Mouse (Mus musculus) brain, embryonic 18.5 days (tissue): ENCODE data around the gene Twf2.

Source experiments
- DNase-seq: peaks from one replicate; pipeline ENCODE4 v3.0.0-alpha.2; 2012; ENCODE audit warnings: low read depth, low spot score

Gene Twf2

DNA sequence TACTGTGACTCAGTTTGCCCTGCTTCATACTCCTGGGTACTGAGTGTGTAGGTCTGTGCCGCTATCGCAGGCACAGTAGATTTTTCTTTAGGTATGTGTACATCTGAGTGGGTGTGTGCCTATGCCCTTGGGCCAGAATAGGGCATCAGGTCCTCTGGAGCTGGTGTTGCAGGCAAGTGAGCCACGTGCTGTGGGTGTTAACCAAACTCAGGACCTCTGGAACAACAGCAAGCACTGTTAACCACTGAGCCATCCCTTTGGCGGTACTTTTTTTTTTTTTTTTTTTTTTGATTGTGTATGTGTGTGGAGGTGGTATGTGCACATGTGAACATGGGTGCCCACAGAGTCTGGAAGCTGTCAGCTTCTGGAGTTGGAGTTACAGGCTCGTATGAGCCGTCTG, 25.1 kb upstream of the Twf2 start:
- DNase-seq = no peak

DNA sequence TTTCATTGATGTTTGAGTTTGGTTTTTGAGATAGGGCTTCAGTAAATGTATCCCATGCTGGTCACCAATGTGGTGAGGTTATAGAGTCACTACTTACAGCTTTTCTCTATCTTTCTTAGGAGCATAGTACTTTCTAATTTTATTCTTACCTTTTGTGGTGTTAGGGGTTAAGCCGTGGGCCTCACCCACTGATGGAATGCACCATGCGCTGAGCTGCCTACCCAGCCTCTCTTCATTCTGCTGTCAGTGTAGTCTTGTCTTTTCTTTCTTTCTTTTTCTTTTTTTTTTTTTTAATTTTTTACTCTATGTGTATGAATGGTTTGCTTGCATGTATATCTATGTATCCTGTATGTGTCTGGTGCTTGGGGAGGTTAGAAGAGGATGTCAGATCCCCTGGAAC, 23.5 kb upstream of the Twf2 start:
- DNase-seq = no peak

DNA sequence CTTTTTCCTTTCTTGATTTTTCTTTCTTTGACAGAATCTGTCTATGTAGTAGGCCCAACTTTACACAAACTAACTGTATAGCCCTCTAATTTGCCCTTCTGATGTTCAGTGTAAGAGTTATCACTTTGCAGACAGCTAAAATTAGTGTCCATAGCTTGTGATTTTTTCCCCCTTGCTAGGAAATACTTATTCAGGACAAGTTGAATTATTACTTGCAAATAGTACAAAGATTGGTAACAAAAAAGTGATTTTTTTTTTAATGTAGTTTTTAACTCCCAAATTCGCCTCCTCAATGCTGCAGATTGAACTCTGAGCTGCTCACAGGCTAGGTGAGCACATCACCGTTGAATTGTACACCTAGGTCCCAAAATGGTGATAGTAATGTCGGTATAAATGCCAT, 22.9 kb upstream of the Twf2 start:
- no peak for DNase-seq

DNA sequence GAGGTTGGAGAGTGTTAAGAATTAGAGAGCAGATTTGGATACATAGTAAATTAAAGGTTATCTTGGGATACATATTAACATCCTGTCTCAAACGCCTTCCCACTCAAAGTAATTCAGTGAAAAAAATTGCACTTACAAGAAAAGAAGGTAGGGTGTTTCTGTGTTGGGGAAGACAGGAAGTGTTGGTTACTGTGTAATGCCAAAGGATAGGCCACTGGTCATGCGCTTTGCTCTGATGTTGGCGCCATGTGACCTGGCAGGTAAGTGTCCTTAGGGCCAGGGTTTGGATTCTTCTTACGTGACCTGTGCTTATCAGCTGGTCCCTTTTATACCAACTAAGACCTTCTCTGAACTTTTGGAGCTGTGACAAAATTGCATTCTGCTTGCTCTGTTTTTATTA, 20.8 kb upstream of the Twf2 start:
- no peak for DNase-seq

DNA sequence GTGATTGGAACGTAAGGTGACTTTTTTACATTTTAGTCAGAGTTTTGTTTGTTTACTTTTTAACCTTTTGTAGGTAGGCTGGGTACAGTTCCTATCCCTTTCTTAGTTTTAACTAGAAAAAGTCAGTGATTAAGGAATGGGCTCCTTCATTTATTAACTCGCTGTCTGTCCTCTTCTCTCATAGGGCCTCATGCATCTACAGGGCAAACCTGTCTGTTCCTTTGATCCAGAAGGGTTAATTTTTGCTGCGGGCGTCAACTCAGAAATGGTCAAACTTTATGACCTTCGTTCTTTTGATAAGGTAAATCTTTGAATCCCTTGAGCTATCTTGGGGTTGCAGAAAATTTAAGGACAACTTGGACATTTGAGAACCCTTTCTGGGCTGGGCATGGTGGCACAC, 18.9 kb upstream of the Twf2 start:
- DNase-seq = no peak

DNA sequence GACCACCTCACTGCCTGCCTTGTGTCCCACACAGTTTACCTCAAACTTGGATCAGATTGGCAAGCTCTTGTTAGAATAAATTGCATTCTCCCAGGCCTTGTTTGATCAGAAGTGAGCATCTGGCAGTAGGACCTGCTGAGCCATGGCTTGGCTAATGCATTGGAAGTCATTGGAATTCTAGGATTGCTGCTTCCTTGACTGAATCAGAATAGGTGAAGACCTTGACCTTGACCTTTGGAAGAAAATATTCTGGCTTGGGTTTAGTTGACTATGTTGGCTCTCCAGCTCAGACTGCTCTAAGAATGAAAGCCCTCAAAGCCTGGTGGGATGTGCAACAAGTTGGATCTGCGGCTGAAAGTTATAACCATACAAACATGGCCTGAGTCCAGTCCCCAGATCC, 11.6 kb upstream of the Twf2 start:
- DNase-seq = no peak

DNA sequence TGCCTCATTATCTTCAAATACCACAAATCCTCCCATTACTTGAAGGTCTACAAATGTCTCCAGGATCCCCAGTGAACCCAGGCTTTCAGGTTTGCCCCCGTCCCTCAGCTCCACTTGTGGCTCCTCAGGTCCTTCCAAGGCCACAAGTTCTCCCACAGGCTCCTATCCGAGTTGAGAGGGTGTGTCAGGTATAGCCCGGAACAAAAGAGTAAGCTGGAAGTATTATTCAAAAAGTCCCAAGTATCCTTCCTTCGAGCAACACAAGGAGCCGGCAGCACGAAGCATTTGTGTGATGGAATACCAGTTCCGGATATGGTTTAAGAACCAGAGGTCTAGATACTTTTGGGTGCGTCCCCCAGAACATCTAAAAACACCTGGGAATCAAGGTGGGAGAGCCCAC, 10.9 kb upstream of the Twf2 start:
- DNase-seq = no peak

DNA sequence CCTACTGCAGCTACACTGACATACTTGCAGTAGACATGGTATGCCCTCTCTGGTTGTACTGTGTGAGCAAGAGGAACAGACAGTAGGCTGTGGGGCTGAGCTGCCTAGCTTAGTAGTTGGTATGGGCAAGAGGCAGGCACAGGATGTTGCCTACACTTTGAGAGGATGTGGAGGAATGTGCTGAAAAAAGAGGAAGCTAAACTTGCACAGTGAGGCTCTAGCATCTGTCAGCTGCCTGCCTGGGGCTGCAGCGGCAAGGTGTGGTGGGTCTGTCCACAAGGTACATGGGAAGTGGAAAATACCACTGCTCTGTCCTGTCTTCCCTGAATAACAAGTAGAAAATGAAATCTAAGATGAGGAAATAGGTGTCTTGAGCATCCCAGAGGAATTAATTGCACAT, 9.9 kb upstream of the Twf2 start:
- DNase-seq = no peak

DNA sequence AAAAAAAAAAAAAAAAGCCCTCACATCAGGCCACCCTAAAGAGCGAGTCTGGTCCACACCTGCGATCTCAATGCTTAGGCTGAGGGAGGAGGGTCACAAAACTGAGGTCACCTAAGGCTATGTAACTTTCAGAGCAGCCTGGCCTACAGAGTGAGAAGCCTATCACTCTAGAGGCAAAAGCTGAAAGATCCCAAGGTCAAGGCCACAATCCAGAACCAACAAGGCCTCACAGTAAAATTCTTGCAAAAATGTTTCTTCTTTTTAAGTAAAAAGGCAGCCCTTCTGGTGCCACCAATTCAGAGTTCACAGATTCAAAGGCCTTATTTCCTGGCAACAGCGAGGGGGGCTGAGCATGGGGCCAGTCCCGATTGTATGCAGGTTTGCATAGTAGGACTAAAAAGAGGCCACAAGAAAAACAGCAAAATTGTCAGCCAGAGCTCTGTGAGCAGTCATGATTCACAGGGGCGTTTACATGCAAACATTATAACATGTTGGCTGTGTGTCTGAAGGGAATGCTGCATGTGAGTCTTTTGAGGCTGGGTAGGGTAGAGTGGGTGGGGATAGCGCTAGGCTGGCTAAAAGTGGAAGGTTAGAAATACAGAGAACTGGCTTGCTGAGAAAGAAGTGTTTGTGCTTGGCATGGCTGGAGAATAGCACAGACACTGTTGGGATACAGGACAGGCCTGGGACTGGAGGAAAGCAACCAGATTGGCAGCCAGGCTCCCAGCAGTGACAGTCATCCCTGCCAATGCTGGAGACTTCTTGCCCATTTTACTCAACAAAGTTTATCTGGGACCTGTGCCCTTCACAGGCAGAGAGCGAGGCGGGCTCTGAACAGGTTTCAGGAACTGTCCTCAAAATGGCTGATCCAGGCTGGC, 8.7 kb upstream of the Twf2 start:
- no peak for DNase-seq

DNA sequence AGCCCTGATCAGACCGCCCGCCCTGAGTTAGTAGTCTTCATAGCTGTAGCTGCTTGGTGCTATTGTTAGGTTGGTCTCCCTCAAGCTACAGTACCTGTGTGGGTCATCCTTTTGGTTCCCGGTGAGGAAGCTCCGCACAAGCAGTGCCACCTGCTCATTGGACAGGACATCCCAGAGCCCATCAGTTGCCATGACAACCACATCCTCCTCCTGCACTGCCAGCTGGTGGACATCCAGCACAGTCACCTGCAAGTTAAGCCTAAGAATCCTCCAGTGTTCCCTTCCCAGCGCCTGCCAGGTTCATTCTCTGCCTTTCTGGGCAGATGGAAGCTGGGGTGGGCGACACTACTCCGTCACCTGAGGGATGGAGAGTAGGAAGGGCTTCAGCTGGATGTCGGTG, 7.2 kb upstream of the Twf2 start:
- no peak for DNase-seq

DNA sequence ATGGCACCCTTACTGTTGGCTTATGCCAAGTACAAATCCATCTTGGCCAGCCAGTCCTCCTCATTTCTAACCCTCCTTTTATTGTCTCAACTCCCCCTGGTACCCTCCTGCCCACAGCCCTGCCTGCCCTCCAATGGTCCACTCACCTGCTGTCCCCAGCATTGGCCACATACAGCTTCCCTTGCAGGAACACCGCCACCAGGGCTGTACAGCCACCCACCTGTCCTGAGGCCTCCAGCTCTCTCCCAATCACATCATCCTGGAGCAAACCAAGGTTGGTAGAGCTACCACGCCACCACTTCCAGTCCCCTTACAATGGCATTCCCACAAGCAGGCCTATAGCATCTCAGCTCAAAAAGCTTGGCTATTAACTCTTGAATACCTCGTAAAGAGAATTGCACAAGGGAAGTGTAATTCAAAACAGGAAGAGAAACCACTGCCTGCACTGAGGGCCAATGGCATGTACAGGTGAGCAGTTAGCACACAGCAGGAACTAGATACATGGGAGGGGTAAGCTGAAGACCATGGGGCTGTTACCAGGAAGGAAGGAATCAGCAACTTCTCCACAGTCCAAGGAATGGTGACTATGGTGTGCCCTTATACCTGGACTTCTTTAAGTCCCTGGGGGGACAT, 5.7 kb upstream of the Twf2 start:
- DNase-seq = no peak

DNA sequence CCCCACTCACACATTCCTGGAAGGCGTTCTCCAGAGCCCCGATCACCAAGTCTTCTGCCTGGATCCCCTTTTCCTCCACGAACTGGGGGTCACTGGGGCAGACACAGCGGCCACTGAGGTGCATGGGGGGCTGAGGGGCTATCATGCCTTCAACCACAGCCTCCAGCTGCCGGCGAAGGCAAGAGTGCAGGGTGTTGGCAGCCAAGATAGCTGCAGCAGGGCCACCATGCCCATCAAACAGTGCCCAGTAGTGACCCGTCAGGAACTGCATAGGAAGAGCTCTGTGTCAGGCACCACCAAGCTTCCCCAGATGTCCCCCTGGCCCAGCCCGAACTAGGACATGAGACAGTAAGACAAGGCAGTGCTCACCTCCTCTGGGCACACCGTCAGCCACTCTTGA, 5.2 kb upstream of the Twf2 start:
- no peak for DNase-seq

DNA sequence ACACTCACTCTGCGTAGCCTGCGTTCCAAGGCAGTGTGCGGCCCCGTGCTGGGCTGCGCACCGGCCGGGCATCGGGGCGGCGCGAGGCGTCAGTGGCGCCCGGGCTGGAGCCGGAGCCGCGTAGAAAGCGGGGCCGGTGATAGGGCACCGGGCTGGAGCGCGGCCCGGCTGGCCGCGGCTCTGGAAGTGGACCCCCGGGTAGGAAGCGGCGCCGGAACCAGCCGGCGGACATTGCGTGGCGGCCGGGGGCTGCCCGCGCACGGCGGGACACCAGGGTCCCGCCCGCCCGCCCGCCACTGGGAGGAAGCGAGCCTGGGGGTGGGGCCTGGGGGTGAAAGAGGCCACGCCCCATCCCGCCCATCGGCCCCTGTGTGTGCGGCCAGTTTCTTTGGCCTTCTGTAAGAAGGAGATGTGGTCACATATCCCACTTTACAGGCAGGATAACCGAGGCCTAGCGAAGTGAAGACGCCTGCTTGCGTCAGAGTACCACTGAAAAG, 3.9 kb upstream of the Twf2 start:
- DNase-seq = no peak

DNA sequence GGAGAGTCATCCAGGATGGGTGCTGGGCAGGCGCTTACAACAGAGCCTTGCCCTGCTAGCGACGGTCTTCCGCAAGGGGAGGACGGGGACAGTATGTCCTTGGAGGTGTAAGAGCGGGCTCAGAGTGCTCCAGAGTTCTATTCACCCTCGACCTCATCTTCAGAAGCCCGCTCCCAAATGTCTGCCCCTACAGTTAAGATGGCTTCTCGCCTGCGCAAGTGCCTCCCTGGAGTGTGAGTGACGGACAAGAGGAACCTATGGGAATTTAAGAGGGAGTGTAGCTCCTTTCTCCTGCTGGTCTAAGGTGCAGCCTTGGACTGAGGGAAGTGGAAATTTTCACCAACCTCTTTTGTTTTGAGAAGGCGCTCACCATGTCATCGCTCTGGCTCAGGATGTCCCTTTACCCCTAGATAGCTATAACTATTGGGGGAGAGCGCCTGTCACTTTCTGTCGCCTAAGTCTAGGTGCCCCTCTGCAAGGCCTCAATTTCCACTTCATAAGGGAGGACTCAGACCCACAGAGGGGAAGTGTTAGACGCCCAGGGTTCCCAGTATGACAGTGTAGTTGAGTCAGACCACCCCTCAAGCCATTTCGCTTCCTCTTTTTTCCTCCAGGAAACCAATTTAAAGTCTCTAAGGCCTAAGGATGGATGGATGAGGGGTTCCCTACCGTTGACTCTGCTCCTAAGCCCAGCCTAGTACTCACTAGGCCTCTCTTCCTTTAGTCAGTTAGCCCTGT, 3.2 kb upstream of the Twf2 start, which contains the start of gene Ppm1m:
Gene Ppm1m, minus strand, starts transcription at position 212 of the 738 bp plus-strand sequence.
- DNase-seq = no peak

DNA sequence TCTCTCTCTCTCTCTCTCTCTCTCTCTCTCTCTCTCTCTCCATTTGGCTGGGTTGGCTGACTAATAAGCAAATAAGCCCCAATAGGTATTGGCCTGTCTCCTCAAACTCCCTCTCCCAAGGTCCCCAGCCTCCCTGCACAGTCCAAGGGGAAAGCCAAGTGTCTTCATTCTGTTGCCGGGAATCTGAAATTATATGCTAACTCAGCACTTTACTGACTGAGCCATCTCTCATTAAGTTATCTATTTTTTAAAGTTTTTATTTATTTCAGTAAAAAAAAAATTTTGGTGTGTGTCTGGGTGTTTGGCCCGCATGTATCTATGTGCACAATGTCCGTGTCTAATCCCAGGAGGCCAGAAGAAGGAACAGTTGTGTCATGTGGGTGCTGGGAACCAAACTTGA, 1.0 kb upstream of the Twf2 start:
- no peak for DNase-seq

DNA sequence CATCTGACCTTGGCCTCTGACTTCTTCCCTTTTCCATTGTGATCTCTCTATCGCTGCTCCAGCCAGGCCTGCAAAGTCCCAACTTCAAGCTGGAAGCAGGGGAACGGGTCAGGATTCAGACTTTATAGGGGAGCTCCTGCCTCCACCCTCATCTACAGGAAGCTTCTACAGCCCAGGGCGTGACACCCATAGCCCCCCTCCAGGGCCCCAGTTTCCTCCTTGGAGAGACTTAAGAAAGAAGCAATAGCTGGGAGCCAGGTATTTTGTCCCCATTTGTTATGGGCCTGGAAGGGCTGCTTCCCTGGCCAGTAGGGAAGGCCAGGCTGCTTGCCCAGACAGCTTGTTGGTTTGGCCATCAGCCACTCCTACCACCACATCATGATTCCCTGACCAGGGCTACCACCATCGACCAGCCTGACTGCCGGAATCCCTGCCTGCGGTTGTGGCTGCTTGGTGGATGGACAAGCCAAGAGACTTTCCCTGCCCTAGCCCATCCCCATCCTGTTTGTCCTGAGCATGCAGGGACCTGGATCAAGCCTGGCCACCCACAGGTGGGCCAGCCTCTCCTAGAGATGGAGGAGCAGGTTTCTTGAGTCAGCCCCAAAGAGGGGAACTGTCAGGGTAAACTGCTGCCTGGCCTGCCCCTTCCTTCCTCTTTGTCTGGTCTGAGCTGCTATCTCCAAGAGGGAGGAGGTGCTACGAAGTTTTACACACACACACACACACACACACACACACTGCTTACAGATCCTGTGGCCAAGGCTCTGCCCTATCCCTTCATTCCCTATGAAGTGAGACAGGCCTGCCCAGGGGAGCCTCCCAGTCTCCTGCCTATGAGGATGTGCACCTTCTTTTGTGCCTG, 1.3 kb downstream of the Twf2 start:
- no peak for DNase-seq

DNA sequence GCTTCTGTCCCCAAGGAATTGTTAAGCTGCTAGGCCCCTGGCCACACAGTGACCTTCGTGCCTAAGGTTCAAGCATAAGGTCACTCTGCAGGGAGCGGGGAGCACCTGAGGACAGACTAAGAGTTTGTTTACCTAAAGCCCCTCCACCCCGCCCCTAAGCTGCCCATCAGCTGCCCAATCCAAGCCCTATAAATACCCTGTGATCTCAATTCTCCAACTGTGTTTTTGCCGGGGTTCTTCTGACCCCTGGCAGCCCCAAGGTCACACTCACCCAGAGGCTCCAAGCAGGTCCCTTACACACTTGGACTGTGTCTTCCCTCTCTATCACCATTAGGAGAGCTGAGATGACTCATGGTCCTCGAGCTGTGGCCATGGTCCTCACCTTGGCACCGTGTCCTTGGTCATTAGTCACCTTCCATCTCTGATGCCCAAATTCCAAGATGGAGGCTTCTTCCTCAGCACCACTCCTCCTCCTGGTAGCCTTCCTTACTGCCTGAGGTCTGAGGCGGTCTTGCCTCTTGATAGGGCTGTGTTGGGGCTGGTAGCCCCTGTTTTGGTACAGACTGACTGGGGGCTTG, 2.9 kb downstream of the Twf2 start:
- no peak for DNase-seq

DNA sequence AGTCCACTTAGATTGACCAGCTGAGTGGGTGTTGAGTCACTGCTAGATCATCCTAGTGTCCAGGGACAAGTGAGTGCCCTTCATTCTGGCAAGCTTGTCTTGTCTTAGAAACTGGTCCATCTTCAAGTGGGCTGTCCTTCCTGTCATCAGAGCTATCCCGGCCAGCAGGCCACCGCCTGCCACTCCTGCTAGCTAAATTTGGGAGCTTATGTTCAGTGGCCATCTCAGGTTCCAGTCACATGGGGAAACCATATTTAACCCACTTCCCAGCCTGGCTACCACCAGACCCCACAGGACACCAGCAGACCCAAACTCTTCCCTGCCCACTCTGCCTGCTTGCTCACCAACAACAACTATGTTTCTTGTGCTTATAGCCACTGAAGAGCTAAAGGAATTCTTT, 3.6 kb downstream of the Twf2 start:
- no peak for DNase-seq

DNA sequence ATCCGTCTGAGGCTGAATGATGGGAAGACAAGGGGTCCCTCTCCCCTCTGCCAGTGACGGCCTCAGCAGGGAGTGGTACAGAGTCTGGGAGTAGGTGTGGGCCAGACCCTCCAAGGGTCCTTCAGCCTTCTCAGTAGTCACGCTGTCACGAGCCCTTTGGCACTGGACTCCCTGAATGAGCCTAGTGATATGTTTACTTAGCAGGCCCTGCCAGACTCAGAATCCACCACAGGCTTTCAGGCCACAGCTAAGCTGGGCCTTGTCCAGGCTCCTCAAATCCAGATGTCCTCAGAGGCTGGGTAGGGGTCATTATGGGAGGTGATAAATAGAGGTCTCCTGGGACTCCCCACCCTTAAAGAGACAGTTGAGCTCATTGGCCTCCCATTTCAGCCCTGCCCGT, 5.3 kb downstream of the Twf2 start:
- DNase-seq = no peak

DNA sequence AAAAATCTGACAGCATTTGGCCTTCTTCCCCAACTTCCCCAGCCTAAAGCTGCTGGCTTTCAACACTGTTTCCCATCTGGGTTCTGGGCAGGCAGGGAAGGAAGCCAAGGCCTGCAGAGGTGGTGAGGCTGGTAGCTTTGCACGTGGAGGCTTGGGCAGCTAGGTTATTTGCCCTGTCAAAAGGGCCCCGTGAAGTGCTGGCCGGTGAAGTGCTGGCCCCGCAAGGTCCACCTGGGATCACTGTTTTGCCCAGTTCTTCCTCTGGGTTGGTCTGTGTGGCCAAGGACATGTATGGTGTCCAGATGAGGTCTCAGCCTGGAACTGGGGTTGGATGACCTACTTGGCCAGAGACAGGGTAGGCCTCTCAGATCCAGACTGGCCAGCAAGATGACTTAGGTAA, 7.0 kb downstream of the Twf2 start:
- no peak for DNase-seq
